ENCODE assay signal across 9 mouse cellular contexts in genomic region chr9:57129641-57130040, GRCm38 (mm10). TPM values are rescaled to one million over a fixed set of nuclear protein-coding genes. Genes with fewer than 3 reads are reported as not detected.
DNase-seq lines count a peak whose midpoint lies in the region; ATAC-seq and TF ChIP-seq lines count a peak whose summit lies in the region.
"Had no signal": no experiment of that assay in that cellular context is flagged by ENCODE, and none has a peak within 500 bp of the region (broad histone marks: within the 10 kb centered on the region; RNA-seq: fewer than 3 reads in every experiment).

No protein-coding gene starts in this region.

- H3K9me3 ChIP-seq in heart, embryonic 16.5 days (replicated peaks; ENCODE audit: control insufficient read depth, low read length), result no peaks in the 10 kb centered on the region
- H3K9me3 ChIP-seq in embryonic facial prominence, embryonic 10.5 days, result no peaks in the 10 kb centered on the region
- no peaks in the 10 kb centered on the region for H3K9me3 ChIP-seq in hindbrain, postnatal 0 days (ENCODE audit: low read length)
- no peaks in the 10 kb centered on the region for H3K9me3 ChIP-seq in midbrain, embryonic 15.5 days

- TF ChIP-seq CTCF in hindbrain, postnatal 0 days (IDR thresholded peaks at IDR 0.05; ENCODE audit: low read depth), result no peak

- ATAC-seq in heart, embryonic 16.5 days (replicated peaks; ENCODE audit: extremely low read depth, insufficient read depth, low FRiP score), result no peak
- no peak for ATAC-seq in hindbrain, postnatal 0 days
- no peak for ATAC-seq in midbrain, embryonic 15.5 days (replicated peaks)
- no peak for ATAC-seq in megakaryocyte-erythroid progenitor cell, adult 5-6 weeks (replicated peaks; ENCODE audit: low FRiP score, low TSS enrichment, poor library complexity, severe bottlenecking)

- no peak for DNase-seq in heart, adult 8-10 months (ENCODE audit: low spot score)
- no peak for DNase-seq in embryonic facial prominence, embryonic 10.5 days (ENCODE audit: low spot score)
- no peak for DNase-seq in hindbrain, postnatal 0 days (ENCODE audit: low spot score)
- no peak for DNase-seq in left cerebral cortex, adult 18-20 months (ENCODE audit: low spot score in 2 of 2)
- no peak for DNase-seq in embryo, embryonic 10 days (ENCODE audit: low spot score)
- DNase-seq: spleen, adult 18-20 months had no signal

- H3K9ac ChIP-seq in heart, embryonic 16.5 days (ENCODE audit: low read length), result peak overlapping the region; percentile 92
- H3K9ac ChIP-seq in hindbrain, postnatal 0 days (replicated peaks; ENCODE audit: low read length), result peak overlapping the region; percentile 83
- peak overlapping the region; percentile 66; the same call in 1 of the 2 replicates for H3K9ac ChIP-seq in midbrain, embryonic 15.5 days

- H3K36me3 ChIP-seq in heart, embryonic 16.5 days (ENCODE audit: control insufficient read depth, insufficient read depth), result peaks cover 23% of the 10 kb centered on the region
- peaks cover 56% of the 10 kb centered on the region for H3K36me3 ChIP-seq in embryonic facial prominence, embryonic 10.5 days (replicated peaks)
- H3K36me3 ChIP-seq in hindbrain, postnatal 0 days (ENCODE audit: insufficient read depth, low read length), result peaks cover 34% of the 10 kb centered on the region; the same call in 1 of the 2 replicates
- peaks cover 26% of the 10 kb centered on the region for H3K36me3 ChIP-seq in midbrain, embryonic 15.5 days (replicated peaks)

- no peaks in the 10 kb centered on the region for H3K27me3 ChIP-seq in heart, embryonic 16.5 days (ENCODE audit: control insufficient read depth, insufficient read depth, low read length)
- no peaks in the 10 kb centered on the region for H3K27me3 ChIP-seq in embryonic facial prominence, embryonic 10.5 days (replicated peaks; ENCODE audit: low read depth, poor library complexity, severe bottlenecking)
- no peaks in the 10 kb centered on the region for H3K27me3 ChIP-seq in hindbrain, postnatal 0 days (ENCODE audit: insufficient read depth, low read length)
- H3K27me3 ChIP-seq in midbrain, embryonic 15.5 days (replicated peaks), result no peaks in the 10 kb centered on the region

- H3K27ac ChIP-seq in heart, embryonic 16.5 days (ENCODE audit: low read length), result no peak overlapping the region; the same call in 1 of the 2 replicates
- H3K27ac ChIP-seq in embryonic facial prominence, embryonic 10.5 days (replicated peaks), result no peak overlapping the region
- H3K27ac ChIP-seq in hindbrain, postnatal 0 days, result 0 out of 2 replicates have a peak overlapping the region, but pooled peaks have one; percentile 96
- H3K27ac ChIP-seq in midbrain, embryonic 15.5 days, result no peak overlapping the region

- peak overlapping the region; percentile 81 for H3K4me3 ChIP-seq in heart, embryonic 16.5 days (ENCODE audit: low read length)
- peak overlapping the region; percentile 87 for H3K4me3 ChIP-seq in embryonic facial prominence, embryonic 10.5 days
- no peak overlapping the region for H3K4me3 ChIP-seq in hindbrain, postnatal 0 days (ENCODE audit: low read length)
- H3K4me3 ChIP-seq in midbrain, embryonic 15.5 days, result peak overlapping the region; percentile 67

- H3K4me1 ChIP-seq in heart, embryonic 16.5 days (ENCODE audit: control insufficient read depth, insufficient read depth, low read length), result peaks cover 8% of the 10 kb centered on the region
- H3K4me1 ChIP-seq in embryonic facial prominence, embryonic 10.5 days, result peaks cover 13% of the 10 kb centered on the region
- H3K4me1 ChIP-seq in hindbrain, postnatal 0 days (ENCODE audit: insufficient read depth, low read length), result peaks cover 8% of the 10 kb centered on the region; the same call in 1 of the 2 replicates
- peaks cover 17% of the 10 kb centered on the region for H3K4me1 ChIP-seq in midbrain, embryonic 15.5 days

- H3K4me2 ChIP-seq in heart, embryonic 16.5 days (ENCODE audit: low read depth, low read length), result peak overlapping the region; percentile 83
- peak overlapping the region; percentile 86 for H3K4me2 ChIP-seq in hindbrain, postnatal 0 days (ENCODE audit: low read depth, low read length)
- peak overlapping the region; percentile 73 for H3K4me2 ChIP-seq in midbrain, embryonic 15.5 days

RNA-seq across cellular contexts. Expression of gene Man2c1, which starts 0.8 kb away (rescaled TPM):
- 58.0 and 60.3 TPM in 2 replicates for polyA plus RNA-seq in heart, embryonic 16.5 days (2015; fragmentation: Nextera tagmentation; extraction: Ambion mirVana)
- total RNA-seq in heart, adult 8-10 months (2022), result 10 to 100 TPM; 45.6 to 56.1 (median 48.9) TPM
- 62.1 and 67.9 TPM in 2 replicates for polyA plus RNA-seq in embryonic facial prominence, embryonic 10.5 days (2016; fragmentation: Nextera tagmentation; extraction: Ambion mirVana)
- 168 and 171 TPM in 2 replicates for total RNA-seq in hindbrain, postnatal 0 days (2014; rRNA removed)
- 70.8 and 75.5 TPM in 2 replicates for polyA plus RNA-seq in hindbrain, postnatal 0 days (2015; fragmentation: Nextera tagmentation; extraction: Ambion mirVana)
- 102 and 109 TPM in 2 replicates for polyA plus RNA-seq in midbrain, embryonic 15.5 days (2015; fragmentation: Nextera tagmentation; extraction: Ambion mirVana)
- 83.6 and 95.2 TPM in 2 replicates for total RNA-seq in megakaryocyte-erythroid progenitor cell, adult 5-6 weeks (2014; fragmentation: Nextera tagmentation)
- total RNA-seq in megakaryocyte-erythroid progenitor cell, adult 5-6 weeks (2017), result 38.8 and 64.8 TPM in 2 replicates
- total RNA-seq in left cerebral cortex, adult 18-20 months (2021), result 100 to 1,000 TPM; 127 to 138 TPM

RNA-seq across cellular contexts. Expression of gene Neil1, which starts 18.5 kb away (rescaled TPM):
- 7.7 and 8.1 TPM in 2 replicates for polyA plus RNA-seq in heart, embryonic 16.5 days (2015; fragmentation: Nextera tagmentation; extraction: Ambion mirVana)
- 1 to 10 TPM; 5.4 to 7.1 (median 6.1) TPM for total RNA-seq in heart, adult 8-10 months (2022)
- 5.7 and 5.8 TPM in 2 replicates for polyA plus RNA-seq in embryonic facial prominence, embryonic 10.5 days (2016; fragmentation: Nextera tagmentation; extraction: Ambion mirVana)
- total RNA-seq in hindbrain, postnatal 0 days (2014; rRNA removed), result 7.3 and 7.7 TPM in 2 replicates
- polyA plus RNA-seq in hindbrain, postnatal 0 days (2015; fragmentation: Nextera tagmentation; extraction: Ambion mirVana), result 7.2 and 7.3 TPM in 2 replicates
- 9.9 and 10.5 TPM in 2 replicates for polyA plus RNA-seq in midbrain, embryonic 15.5 days (2015; fragmentation: Nextera tagmentation; extraction: Ambion mirVana)
- total RNA-seq in megakaryocyte-erythroid progenitor cell, adult 5-6 weeks (2014; fragmentation: Nextera tagmentation), result 12.2 and 12.5 TPM in 2 replicates
- 2.8 and 3.5 TPM in 2 replicates for total RNA-seq in megakaryocyte-erythroid progenitor cell, adult 5-6 weeks (2017)
- total RNA-seq in left cerebral cortex, adult 18-20 months (2021), result 1 to 10 TPM; 8.5 TPM

RNA-seq across cellular contexts. Expression of gene Commd4, which starts 28.5 kb away (rescaled TPM):
- 70.7 and 73.5 TPM in 2 replicates for polyA plus RNA-seq in heart, embryonic 16.5 days (2015; fragmentation: Nextera tagmentation; extraction: Ambion mirVana)
- total RNA-seq in heart, adult 8-10 months (2022), result 10 to 100 TPM; 22.5 to 32.7 (median 29.0) TPM
- polyA plus RNA-seq in embryonic facial prominence, embryonic 10.5 days (2016; fragmentation: Nextera tagmentation; extraction: Ambion mirVana), result 99.9 and 105 TPM in 2 replicates
- total RNA-seq in hindbrain, postnatal 0 days (2014; rRNA removed), result 78.9 and 82.1 TPM in 2 replicates
- 170 TPM in 2 replicates for polyA plus RNA-seq in hindbrain, postnatal 0 days (2015; fragmentation: Nextera tagmentation; extraction: Ambion mirVana)
- 196 and 201 TPM in 2 replicates for polyA plus RNA-seq in midbrain, embryonic 15.5 days (2015; fragmentation: Nextera tagmentation; extraction: Ambion mirVana)
- 103 and 234 TPM in 2 replicates for total RNA-seq in megakaryocyte-erythroid progenitor cell, adult 5-6 weeks (2014; fragmentation: Nextera tagmentation)
- 159 and 165 TPM in 2 replicates for total RNA-seq in megakaryocyte-erythroid progenitor cell, adult 5-6 weeks (2017)
- total RNA-seq in left cerebral cortex, adult 18-20 months (2021), result 10 to 100 TPM; 80.9 to 92.2 TPM

RNA-seq across cellular contexts. Expression of gene Sin3a, which starts 57.8 kb away (rescaled TPM):
- polyA plus RNA-seq in heart, embryonic 16.5 days (2015; fragmentation: Nextera tagmentation; extraction: Ambion mirVana), result 20.6 and 22.9 TPM in 2 replicates
- 10 to 100 TPM; 28.4 to 40.4 (median 30.9) TPM for total RNA-seq in heart, adult 8-10 months (2022)
- 62.7 and 62.9 TPM in 2 replicates for polyA plus RNA-seq in embryonic facial prominence, embryonic 10.5 days (2016; fragmentation: Nextera tagmentation; extraction: Ambion mirVana)
- total RNA-seq in hindbrain, postnatal 0 days (2014; rRNA removed), result 45.7 and 51.4 TPM in 2 replicates
- polyA plus RNA-seq in hindbrain, postnatal 0 days (2015; fragmentation: Nextera tagmentation; extraction: Ambion mirVana), result 13.8 and 16.4 TPM in 2 replicates
- polyA plus RNA-seq in midbrain, embryonic 15.5 days (2015; fragmentation: Nextera tagmentation; extraction: Ambion mirVana), result 25.0 and 25.9 TPM in 2 replicates
- 65.6 and 111 TPM in 2 replicates for total RNA-seq in megakaryocyte-erythroid progenitor cell, adult 5-6 weeks (2014; fragmentation: Nextera tagmentation)
- total RNA-seq in megakaryocyte-erythroid progenitor cell, adult 5-6 weeks (2017), result 108 and 111 TPM in 2 replicates
- total RNA-seq in left cerebral cortex, adult 18-20 months (2021), result 10 to 100 TPM; 32.3 to 34.7 TPM
